Mouse (Mus musculus): ENCODE measurements around the gene B230217C12Rik.

DNA sequence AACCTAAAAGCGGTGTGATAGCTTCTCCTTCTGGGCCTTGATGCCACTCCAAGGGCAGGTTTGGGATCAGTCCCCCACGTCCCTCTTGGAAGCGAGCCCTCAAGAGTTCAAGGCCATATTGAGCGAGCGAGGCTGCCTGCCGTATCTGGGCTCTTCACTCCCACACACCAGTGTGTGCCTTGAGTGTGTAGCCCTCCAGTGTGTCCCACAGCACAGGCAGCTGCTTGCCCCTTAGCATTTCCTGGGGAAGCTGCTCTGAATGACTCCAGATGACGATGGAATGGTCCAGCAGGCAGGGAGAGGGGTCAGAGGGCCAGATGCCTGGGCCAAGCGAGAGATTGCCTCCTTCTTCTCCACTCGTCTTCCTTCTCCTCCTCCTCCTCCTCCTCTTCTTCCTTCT lies 23.7 kb upstream of the B230217C12Rik start:
- TF ChIP-seq USF1 (IDR thresholded peaks at IDR 0.05; ENCODE audit: low read depth) (no peak), CTCF (IDR thresholded peaks at IDR 0.05; ENCODE audit: control insufficient read depth, insufficient read depth, insufficient read length) (no peak), MAX (IDR thresholded peaks at IDR 0.05) (no peak), MYOD1 (IDR thresholded peaks at IDR 0.05; ENCODE audit: control insufficient read depth, insufficient read length, low read depth) (no peak), CEBPB (IDR thresholded peaks at IDR 0.05; ENCODE audit: low read depth) (no peak)
